Mouse (Mus musculus) embryonic facial prominence, embryonic 10.5 days (tissue): Measurements from ENCODE around the gene Ndufs4. TPM values are rescaled to one million over a fixed set of nuclear protein-coding genes. Genes with fewer than 3 reads are reported as not detected.

Experiments
- DNase-seq: peaks from one replicate; pipeline ENCODE4 v3.0.0-alpha.2; 2017; ENCODE audit warnings: low spot score
- H3K27ac ChIP-seq: fragments of 300-500 bp; sonication (generic); replicated peaks from 2 replicates; pipeline ENCODE4 v1.5.1; 2016; ENCODE audit warnings: mild to moderate bottlenecking
- H3K27me3 ChIP-seq: fragments of 300-500 bp; sonication (generic); replicated peaks from 2 replicates; pipeline ENCODE4 v1.6.1; 2016; ENCODE audit warnings: low read depth, mild to moderate bottlenecking; ENCODE audit not compliant: poor library complexity, severe bottlenecking
- H3K36me3 ChIP-seq: fragments of 300-500 bp; sonication (generic); replicated peaks from 2 replicates; pipeline ENCODE4 v1.6.1; 2016; ENCODE audit warnings: mild to moderate bottlenecking, moderate library complexity
- H3K4me1 ChIP-seq: fragments of 300-500 bp; sonication (generic); 2 replicates; pipeline ENCODE4 v1.6.1; 2016
- H3K4me3 ChIP-seq: fragments of 300-500 bp; sonication (generic); 2 replicates; pipeline ENCODE4 v1.5.1; 2016; ENCODE audit warnings: mild to moderate bottlenecking, moderate library complexity
- H3K9me3 ChIP-seq: fragments of 300-500 bp; sonication (generic); 2 replicates; pipeline ENCODE4 v1.6.1; 2016; ENCODE audit warnings: mild to moderate bottlenecking
- WGBS: fragments of 180-500 bp; shearing (Covaris S2); methylation state at CpG from one replicate; pipeline ENCODE4 v1.1.7; 2016; 5-methylcytosine and 5-hydroxymethylcytosine counted together
- polyA plus RNA-seq: library from polyadenylated mRNA; unstranded; fragments of >200 nt; fragmentation: Nextera tagmentation; extraction: Ambion mirVana; gene quantifications from 2 replicates; pipeline ENCODE4 v1.2.1, GENCODE M21; 2016

Ndufs4 gene
- polyA plus RNA-seq = 246 and 273 TPM in 2 replicates

DNA sequence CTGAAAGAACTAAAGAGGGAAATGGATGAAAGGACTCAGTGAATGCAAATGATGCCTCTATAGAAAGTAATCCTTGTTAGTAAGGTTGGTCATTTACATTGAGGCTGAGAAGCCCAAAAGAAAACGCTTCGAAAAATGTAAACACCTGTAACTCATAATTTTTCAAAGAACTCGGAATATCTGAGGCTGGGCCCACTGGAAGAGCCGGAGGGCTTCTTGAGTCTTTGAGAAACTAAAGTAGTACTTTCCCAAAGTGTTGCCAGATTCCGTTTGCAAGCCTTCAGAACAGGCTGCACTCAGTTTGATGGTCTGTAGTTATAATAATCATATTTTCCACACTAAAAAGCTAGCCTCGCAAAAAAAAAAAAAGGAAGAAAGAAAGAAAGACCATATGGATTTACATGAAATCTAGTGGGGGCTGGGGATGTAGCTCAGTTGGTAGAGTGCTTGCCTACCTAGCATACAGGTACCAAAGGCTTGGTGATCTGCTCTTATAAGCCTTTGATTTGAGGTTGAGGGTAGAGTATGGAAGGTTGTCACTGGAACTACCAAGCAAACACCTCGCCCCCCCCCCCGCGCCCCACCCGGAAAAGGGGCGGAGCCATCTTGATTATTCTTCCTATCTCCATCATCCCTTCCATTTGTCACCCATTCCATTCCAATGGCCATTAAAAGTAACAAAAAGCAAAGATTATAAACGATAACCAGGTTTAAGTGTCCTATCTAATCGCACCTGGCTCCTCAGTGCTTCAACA is at the start of gene Ndufs4:
Gene Ndufs4 (minus strand): TSS at position 48 of the 755 bp plus-strand sequence.
- DNase-seq = no peak
- H3K4me1 ChIP-seq = peaks cover 10% of the 10 kb centered on the region; the same call in 1 of the 2 replicates
- peaks cover 10% of the 10 kb centered on the region for H3K36me3 ChIP-seq
- H3K27me3 ChIP-seq = no peaks in the 10 kb centered on the region
- 46% methylated on average over 13 of the region's 13 CpGs for WGBS
- peak within 1 kb of the TSS; percentile 93 for H3K27ac ChIP-seq
- no peaks in the 10 kb centered on the region for H3K9me3 ChIP-seq
- peak within 1 kb of the TSS; percentile 95 for H3K4me3 ChIP-seq

DNA sequence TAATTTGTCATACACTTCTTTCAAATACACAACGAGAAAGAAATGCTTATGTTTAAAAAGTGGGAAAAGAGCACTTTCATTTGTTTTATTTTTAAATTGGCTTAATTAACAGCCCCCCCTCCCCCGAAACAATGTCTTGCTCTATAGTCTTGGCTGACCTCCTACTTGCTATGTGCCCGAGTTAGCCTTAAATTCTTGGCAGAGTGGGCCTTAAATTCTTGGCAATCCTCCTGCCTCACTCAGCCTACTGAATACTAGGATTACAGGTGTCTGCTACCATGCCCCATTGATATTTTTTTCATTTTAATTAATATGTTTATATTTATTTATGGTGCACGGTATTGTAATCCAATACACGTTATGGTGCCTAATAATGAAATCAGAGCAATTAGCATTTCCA is 44.4 kb upstream of the Ndufs4 start:
- no peaks in the 10 kb centered on the region for H3K4me1 ChIP-seq
- no peaks in the 10 kb centered on the region for H3K27me3 ChIP-seq
- no peaks in the 10 kb centered on the region for H3K36me3 ChIP-seq
- H3K9me3 ChIP-seq = no peaks in the 10 kb centered on the region
- WGBS = 82% methylated on average over 5 of the region's 5 CpGs
- H3K27ac ChIP-seq = no peak overlapping the region
- H3K4me3 ChIP-seq = no peak overlapping the region
- no peak for DNase-seq

DNA sequence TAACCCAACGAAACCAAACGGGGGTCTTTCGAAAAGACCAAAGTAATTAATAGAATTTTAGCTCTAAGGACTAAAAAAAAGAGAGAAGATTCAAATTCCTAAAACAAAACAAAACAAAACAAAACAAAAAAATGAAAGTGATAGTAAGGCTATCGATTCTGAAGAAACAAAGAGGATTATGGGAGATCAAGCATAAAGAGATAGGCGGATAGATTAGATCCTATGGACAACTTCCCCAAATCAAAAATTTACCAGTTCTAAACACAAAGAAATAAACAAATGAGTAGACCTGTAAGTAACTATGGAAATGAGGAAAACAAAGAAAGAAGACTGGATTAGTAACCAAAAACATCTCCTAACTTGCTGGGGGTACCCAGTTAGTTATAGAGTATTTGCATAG is 37.2 kb upstream of the Ndufs4 start:
- no peaks in the 10 kb centered on the region for H3K4me1 ChIP-seq
- no peaks in the 10 kb centered on the region for H3K27me3 ChIP-seq
- H3K27ac ChIP-seq = no peak overlapping the region
- DNase-seq = no peak
- WGBS = 94% methylated on average over 5 of the region's 5 CpGs
- H3K4me3 ChIP-seq = no peak overlapping the region
- no peaks in the 10 kb centered on the region for H3K36me3 ChIP-seq
- H3K9me3 ChIP-seq = no peaks in the 10 kb centered on the region

DNA sequence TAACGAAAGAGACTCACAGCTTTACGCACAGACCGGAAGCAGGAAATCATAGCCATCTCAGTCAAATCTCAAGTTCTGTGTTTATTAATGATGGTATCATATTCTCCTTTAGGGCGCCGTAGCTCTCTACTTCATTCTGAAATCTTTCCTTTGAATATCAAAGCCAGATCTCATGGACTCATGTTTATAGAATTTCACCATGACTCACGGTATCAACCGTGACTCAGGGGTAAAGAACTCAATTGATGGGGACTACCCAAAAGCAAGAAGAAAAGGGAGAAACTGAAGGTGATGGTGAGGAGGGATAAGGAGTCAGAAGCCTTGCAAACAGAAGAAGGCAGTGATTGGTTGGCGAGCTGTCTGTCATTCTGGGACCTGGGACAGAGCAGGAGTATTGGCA is 32.2 kb upstream of the Ndufs4 start:
- Histone ChIP-seq H3K4me3 (no peak overlapping the region), H3K4me1 (no peaks in the 10 kb centered on the region), H3K36me3 (no peaks in the 10 kb centered on the region), H3K27me3 (no peaks in the 10 kb centered on the region), H3K27ac (no peak overlapping the region), H3K9me3 (no peaks in the 10 kb centered on the region)
- WGBS = 84% methylated on average over 8 of the region's 8 CpGs
- DNase-seq = no peak

DNA sequence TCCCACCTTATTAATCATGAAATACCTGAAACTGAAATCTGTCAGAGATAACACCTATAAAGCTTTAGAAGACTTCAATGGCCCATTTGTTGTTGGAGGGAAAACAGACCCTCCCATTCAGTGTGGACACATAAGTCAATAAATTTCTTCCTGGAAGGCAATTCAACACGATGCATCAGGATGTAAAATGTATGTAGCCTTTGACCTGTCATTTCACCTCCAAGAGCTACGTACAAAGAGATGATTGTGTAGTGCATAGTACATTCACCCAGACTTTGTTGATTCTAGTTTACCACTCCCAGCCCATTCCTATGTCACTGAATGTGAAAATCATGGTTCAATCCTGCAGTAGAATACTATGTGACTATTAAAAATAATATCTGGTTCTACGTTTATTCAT is 31.3 kb upstream of the Ndufs4 start:
- Histone ChIP-seq H3K9me3 (no peaks in the 10 kb centered on the region), H3K36me3 (no peaks in the 10 kb centered on the region), H3K4me3 (no peak overlapping the region), H3K27me3 (no peaks in the 10 kb centered on the region), H3K4me1 (no peaks in the 10 kb centered on the region), H3K27ac (no peak overlapping the region)
- WGBS = 56% methylated on average over 3 of the region's 3 CpGs
- no peak for DNase-seq

DNA sequence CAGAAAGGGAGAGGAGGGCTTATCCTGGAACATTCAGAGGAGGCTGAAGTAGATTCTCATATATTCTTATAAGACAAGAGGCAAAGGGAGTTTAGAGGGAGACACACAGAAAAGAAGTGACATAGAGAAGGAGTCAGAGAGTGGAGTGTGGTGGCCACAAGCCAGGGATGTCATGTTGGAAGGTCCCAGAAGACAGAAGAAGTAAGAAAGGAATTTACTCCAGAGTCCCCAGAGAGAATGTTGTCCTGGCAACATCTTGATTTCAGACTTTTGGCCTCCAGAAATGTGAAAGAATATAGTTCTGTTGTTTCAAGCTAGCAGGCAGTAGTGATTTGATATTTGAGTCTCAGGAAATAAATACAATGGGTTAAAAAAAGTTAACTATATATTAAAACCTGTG is 24.3 kb upstream of the Ndufs4 start:
- H3K36me3 ChIP-seq = no peaks in the 10 kb centered on the region
- no peaks in the 10 kb centered on the region for H3K27me3 ChIP-seq
- no peak overlapping the region for H3K4me3 ChIP-seq
- no peaks in the 10 kb centered on the region for H3K9me3 ChIP-seq
- no peaks in the 10 kb centered on the region for H3K4me1 ChIP-seq
- DNase-seq = no peak
- no peak overlapping the region for H3K27ac ChIP-seq

DNA sequence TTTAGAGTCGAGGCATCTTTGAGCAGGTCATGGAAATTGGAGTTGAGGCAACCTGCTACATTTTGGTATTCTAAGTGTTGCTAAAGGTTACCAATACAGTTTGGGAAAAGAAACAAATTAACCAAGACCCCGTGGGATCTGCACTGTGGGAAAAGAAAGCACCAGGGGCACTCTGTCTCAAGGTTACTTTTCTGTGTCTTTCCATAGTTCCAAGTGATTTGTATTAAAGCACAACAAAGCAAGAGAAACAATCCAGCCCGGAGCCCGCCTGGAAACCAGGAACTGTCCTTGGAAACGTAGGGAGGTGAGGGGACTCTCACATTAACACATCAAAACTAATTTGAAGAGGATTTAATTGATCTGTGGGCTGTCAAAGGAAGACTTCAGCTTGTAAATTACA is 18.8 kb upstream of the Ndufs4 start:
- DNase-seq = no peak
- H3K4me3 ChIP-seq = no peak overlapping the region
- no peaks in the 10 kb centered on the region for H3K9me3 ChIP-seq
- peaks cover 16% of the 10 kb centered on the region; the same call in 1 of the 2 replicates for H3K4me1 ChIP-seq
- H3K27ac ChIP-seq = no peak overlapping the region
- 8% methylated on average over 5 of the region's 5 CpGs for WGBS
- no peaks in the 10 kb centered on the region for H3K27me3 ChIP-seq
- H3K36me3 ChIP-seq = no peaks in the 10 kb centered on the region

DNA sequence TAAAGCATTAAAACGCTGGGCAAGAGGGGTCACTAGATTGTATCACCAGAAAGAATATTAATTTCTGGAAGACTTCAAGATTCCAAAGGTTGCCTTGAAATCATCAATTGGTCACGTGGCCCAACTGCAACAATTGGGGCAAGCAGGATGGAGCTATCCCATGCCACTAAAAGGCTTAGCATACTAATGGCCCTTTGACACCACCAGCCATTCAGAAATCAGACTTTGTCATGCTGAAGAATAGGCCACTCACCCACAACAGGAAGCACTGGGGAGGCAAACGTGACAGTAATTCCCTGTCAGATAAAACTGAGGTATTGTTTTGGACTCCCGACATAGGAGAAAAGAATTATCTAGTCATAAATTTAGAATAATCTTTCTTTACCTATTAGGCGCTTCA is 18.4 kb upstream of the Ndufs4 start:
- DNase-seq = no peak

DNA sequence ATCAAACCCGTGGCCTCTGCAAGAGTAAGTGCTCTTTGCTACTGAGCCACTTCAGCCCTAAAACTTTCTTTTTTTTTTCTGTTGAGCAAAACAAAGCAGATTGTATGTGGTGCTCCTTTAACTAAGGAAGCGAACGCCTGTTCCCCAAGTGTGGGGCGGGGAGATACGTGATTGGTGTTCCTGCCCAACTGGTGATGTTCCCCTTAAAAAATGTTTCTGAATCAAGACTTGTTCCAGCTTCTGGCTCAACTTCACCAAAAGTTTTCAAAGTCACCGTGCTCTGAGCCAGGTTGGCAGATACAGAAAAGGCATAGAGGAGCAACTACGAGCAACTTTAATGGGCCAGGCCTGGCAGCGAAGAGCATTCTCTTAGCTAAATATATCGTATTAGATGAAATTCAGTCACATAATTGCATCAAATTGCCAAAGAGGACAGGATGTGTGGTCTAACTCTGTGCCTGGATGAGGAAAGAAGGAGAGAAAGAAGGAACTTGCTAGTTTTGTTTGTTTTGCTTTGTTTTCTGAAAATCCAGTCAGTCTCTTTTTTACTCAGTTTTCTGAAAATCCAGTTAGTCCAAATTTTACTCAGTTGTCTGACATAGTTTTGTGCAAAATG is 17.1 kb upstream of the Ndufs4 start:
- no peak for DNase-seq
- peaks cover 20% of the 10 kb centered on the region; the same call in 1 of the 2 replicates for H3K4me1 ChIP-seq
- no peaks in the 10 kb centered on the region for H3K9me3 ChIP-seq
- H3K4me3 ChIP-seq = no peak overlapping the region
- H3K36me3 ChIP-seq = no peaks in the 10 kb centered on the region
- no peaks in the 10 kb centered on the region for H3K27me3 ChIP-seq
- 83% methylated on average over 9 of the region's 9 CpGs for WGBS
- H3K27ac ChIP-seq = no peak overlapping the region

More for the DNA sequence above, 18.4 kb upstream of the Ndufs4 start:
- Histone ChIP-seq H3K27ac (no peak overlapping the region), H3K9me3 (no peaks in the 10 kb centered on the region), H3K4me3 (no peak overlapping the region), H3K36me3 (no peaks in the 10 kb centered on the region), H3K4me1 (peaks cover 16% of the 10 kb centered on the region; the same call in 1 of the 2 replicates), H3K27me3 (no peaks in the 10 kb centered on the region)
- 12% methylated on average over 5 of the region's 5 CpGs for WGBS

DNA sequence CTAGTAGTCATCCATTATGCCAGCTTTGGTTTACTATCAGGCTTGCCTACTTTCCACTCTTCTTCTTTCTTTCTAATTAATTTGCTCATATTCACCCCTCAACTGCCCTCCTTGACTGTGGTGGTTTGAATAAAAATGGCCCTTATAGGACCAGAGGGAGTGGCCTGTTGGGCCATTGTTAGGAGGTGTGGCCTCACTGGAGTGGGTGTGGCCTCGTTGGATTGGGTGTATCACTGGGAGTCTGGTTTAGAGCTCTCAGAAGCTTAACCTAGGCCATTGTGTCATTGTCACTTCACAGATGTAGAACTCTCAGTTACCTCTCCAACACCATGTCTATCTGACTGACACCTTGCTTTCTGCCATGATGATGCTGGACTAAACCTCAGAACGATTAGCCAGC is 10.8 kb upstream of the Ndufs4 start:
- H3K4me3 ChIP-seq = no peak overlapping the region
- no peaks in the 10 kb centered on the region for H3K36me3 ChIP-seq
- no peaks in the 10 kb centered on the region for H3K27me3 ChIP-seq
- H3K27ac ChIP-seq = no peak overlapping the region
- 79% methylated on average over 2 of the region's 2 CpGs for WGBS
- 0 out of 2 replicates have a peak, but pooled peaks cover 4% of the 10 kb centered on the region for H3K4me1 ChIP-seq
- DNase-seq = no peak
- no peaks in the 10 kb centered on the region for H3K9me3 ChIP-seq

DNA sequence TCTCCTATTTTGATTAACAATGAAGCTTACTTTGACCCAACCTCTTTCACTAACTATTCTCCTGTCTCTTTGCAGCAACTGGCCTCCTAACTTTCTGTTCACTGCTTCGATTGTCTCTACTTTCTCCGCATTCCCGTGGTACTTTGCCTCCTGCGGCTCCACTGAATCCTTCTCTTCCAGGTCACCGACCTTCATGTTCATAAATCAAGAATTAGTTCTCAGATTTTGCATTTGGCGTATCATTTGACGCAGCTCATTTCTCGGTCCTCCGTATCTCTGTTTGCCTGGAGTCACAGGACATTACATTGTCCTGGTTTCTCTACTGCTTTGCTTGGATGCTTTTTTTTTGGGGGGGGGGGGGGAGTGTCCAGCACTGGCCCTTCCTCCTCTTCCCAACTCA is 9.2 kb upstream of the Ndufs4 start:
- H3K9me3 ChIP-seq = no peaks in the 10 kb centered on the region
- H3K4me1 ChIP-seq = 0 out of 2 replicates have a peak, but pooled peaks cover 4% of the 10 kb centered on the region
- H3K4me3 ChIP-seq = no peak overlapping the region
- no peak overlapping the region for H3K27ac ChIP-seq
- WGBS = 71% methylated on average over 9 of the region's 9 CpGs
- H3K27me3 ChIP-seq = no peaks in the 10 kb centered on the region
- H3K36me3 ChIP-seq = no peaks in the 10 kb centered on the region
- DNase-seq = no peak

DNA sequence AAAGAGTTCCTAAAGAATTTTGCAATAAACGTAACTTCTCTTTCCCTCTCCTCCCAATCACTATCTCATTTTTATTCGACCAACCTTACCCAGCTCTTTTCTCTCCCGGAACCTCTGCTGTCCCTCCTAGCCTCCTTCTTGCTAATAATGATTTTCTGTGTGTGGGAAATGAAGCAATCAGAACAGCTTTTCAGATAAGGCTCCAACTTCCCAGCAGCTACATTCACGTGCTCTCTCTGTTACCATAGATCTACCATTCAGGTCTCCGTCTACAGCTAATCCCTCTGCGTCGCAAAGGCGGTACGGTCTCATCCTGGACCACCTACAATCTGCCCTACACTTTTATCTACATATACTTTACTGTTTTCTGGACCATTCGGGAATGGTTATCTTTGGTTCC is 8.8 kb upstream of the Ndufs4 start:
- Histone ChIP-seq H3K9me3 (no peaks in the 10 kb centered on the region), H3K36me3 (no peaks in the 10 kb centered on the region), H3K27me3 (no peaks in the 10 kb centered on the region), H3K4me3 (no peak overlapping the region), H3K27ac (no peak overlapping the region), H3K4me1 (0 out of 2 replicates have a peak, but pooled peaks cover 4% of the 10 kb centered on the region)
- WGBS = 67% methylated on average over 10 of the region's 10 CpGs
- no peak for DNase-seq

DNA sequence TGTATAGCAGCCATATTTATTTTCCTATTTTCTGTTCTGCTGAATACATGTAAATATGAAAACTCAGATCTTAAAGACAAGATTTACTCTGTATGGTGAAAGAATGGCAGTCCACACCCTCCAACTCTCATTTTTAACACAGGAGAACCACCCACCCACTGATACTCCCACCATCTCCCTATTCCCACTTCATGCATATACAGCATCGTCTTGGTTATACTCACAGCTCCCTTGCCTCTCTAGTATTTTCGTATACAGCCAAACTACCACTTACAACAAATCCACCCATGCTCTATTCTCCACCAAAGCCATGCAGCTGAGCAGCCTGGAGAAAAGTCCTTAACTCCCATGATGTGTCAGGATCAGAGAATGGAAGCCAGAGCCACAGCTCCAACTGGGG is 6.7 kb upstream of the Ndufs4 start:
- no peaks in the 10 kb centered on the region for H3K36me3 ChIP-seq
- H3K4me1 ChIP-seq = no peaks in the 10 kb centered on the region
- no peaks in the 10 kb centered on the region for H3K9me3 ChIP-seq
- H3K27ac ChIP-seq = no peak overlapping the region
- H3K4me3 ChIP-seq = no peak overlapping the region
- WGBS = 94% methylated on average over 2 of the region's 2 CpGs
- H3K27me3 ChIP-seq = no peaks in the 10 kb centered on the region
- DNase-seq = no peak
